Mouse (Mus musculus): ENCODE data around the gene Lsm4.

Gene Lsm4

GRCm38 (mm10) chr8:70680039-70680438 is 7.0 kb downstream of the Lsm4 start:
- DNase-seq, result no peak

GRCm38 (mm10) chr8:70681410-70681809 is 8.4 kb downstream of the Lsm4 start:
- no peak for DNase-seq

- DNase-seq, result no peak
Measured at GRCm38 (mm10) chr8:70682193-70682592, 9.1 kb downstream of the Lsm4 start.

- DNase-seq, result no peak
Measured at GRCm38 (mm10) chr8:70682692-70683091, 9.6 kb downstream of the Lsm4 start.

GRCm38 (mm10) chr8:70684291-70684690 is 11.2 kb downstream of the Lsm4 start:
- DNase-seq, result no peak

GRCm38 (mm10) chr8:70687576-70687975 is 14.5 kb downstream of the Lsm4 start:
- no peak for DNase-seq

GRCm38 (mm10) chr8:70688136-70688535 is 15.1 kb downstream of the Lsm4 start:
- no peak for DNase-seq

GRCm38 (mm10) chr8:70689892-70690390 is 16.9 kb downstream of the Lsm4 start:
- DNase-seq, result no peak

- DNase-seq, result no peak
Measured at GRCm38 (mm10) chr8:70691230-70691629, 18.2 kb downstream of the Lsm4 start.

GRCm38 (mm10) chr8:70691727-70692231 is 18.7 kb downstream of the Lsm4 start:
- peak; percentile 62 for DNase-seq

- DNase-seq, result no peak
Measured at GRCm38 (mm10) chr8:70693636-70694035, 20.6 kb downstream of the Lsm4 start.

- DNase-seq, result no peak
Measured at GRCm38 (mm10) chr8:70695318-70696018, 22.4 kb downstream of the Lsm4 start.

GRCm38 (mm10) chr8:70696019-70696885 is 23.2 kb downstream of the Lsm4 start:
- DNase-seq, result peak; percentile 65

GRCm38 (mm10) chr8:70696946-70697345 is 23.9 kb downstream of the Lsm4 start:
- DNase-seq, result no peak

GRCm38 (mm10) chr8:70697366-70698250 is 24.6 kb downstream of the Lsm4 start:
- no peak for DNase-seq

- peak; percentile 99 for DNase-seq
Measured at GRCm38 (mm10) chr8:70698310-70699109, 25.5 kb downstream of the Lsm4 start, which contains the start of gene Jund. Gene Jund (plus strand): TSS chr8:70698949.

GRCm38 (mm10) chr8:70699116-70699833 is 26.2 kb downstream of the Lsm4 start:
- DNase-seq, result no peak

GRCm38 (mm10) chr8:70699834-70700554 is 26.9 kb downstream of the Lsm4 start:
- DNase-seq, result peak; percentile 83

- DNase-seq, result peak; percentile 82
Measured at GRCm38 (mm10) chr8:70700555-70700922, 27.5 kb downstream of the Lsm4 start.
